Mouse (Mus musculus): ENCODE measurements around the gene Mtrf1.
A peak's percentile ranks its signal among the peaks of the same experiment; 100 is the strongest.
"Not testable (repeated sequence)": the region's sequence is repeated elsewhere in the genome, so short reads cannot be mapped to it uniquely, and the experiment has no call there.

Gene Mtrf1

GRCm38 (mm10) chr14:79397321-79398122 lies at the start of gene Mtrf1:
Gene Mtrf1 (plus strand): TSS chr14:79397772.
- peak; percentile 56 to 72 for DNase-seq (ENCODE audit: low spot score in 2 of 2)

GRCm38 (mm10) chr14:79358055-79358454 lies 39.5 kb upstream of the Mtrf1 start:
- DNase-seq (ENCODE audit: low spot score in 2 of 2): no peak

GRCm38 (mm10) chr14:79377041-79377440 lies 20.5 kb upstream of the Mtrf1 start:
- DNase-seq (ENCODE audit: low spot score in 2 of 2): no peak

- DNase-seq (ENCODE audit: low spot score in 2 of 2): no peak
Observed at GRCm38 (mm10) chr14:79383120-79383519, 14.5 kb upstream of the Mtrf1 start.

- no peak for DNase-seq (ENCODE audit: low spot score in 2 of 2)
Observed at GRCm38 (mm10) chr14:79388304-79388703, 9.3 kb upstream of the Mtrf1 start.

- peak in 1 of 2 experiments; percentile 21 for DNase-seq (ENCODE audit: low spot score in 2 of 2)
Observed at GRCm38 (mm10) chr14:79389438-79390264, 7.9 kb upstream of the Mtrf1 start.

- DNase-seq (ENCODE audit: low spot score in 2 of 2): peak; percentile 96 to 97
Observed at GRCm38 (mm10) chr14:79390265-79390926, 7.2 kb upstream of the Mtrf1 start, which contains the start of gene Naa16. Gene Naa16 (minus strand): TSS chr14:79390778.

GRCm38 (mm10) chr14:79393289-79393688 lies 4.3 kb upstream of the Mtrf1 start:
- no peak for DNase-seq (ENCODE audit: low spot score in 2 of 2)

- peak; percentile 46 to 64 for DNase-seq (ENCODE audit: low spot score in 2 of 2)
Observed at GRCm38 (mm10) chr14:79394564-79394963, 3.0 kb upstream of the Mtrf1 start.

GRCm38 (mm10) chr14:79407641-79408040 lies 10.1 kb downstream of the Mtrf1 start:
- no peak for DNase-seq (ENCODE audit: low spot score in 2 of 2)

GRCm38 (mm10) chr14:79409278-79409830 lies 11.8 kb downstream of the Mtrf1 start:
- DNase-seq (ENCODE audit: low spot score in 2 of 2): no peak

GRCm38 (mm10) chr14:79410662-79411061 lies 13.1 kb downstream of the Mtrf1 start:
- DNase-seq (ENCODE audit: low spot score in 2 of 2): no peak

GRCm38 (mm10) chr14:79413121-79413520 lies 15.5 kb downstream of the Mtrf1 start:
- no peak for DNase-seq (ENCODE audit: low spot score in 2 of 2)

- DNase-seq (ENCODE audit: low spot score in 2 of 2): no peak
Observed at GRCm38 (mm10) chr14:79420083-79420685, 22.6 kb downstream of the Mtrf1 start.

- peak; percentile 92 to 96 for DNase-seq (ENCODE audit: low spot score in 2 of 2)
Observed at GRCm38 (mm10) chr14:79425979-79426729, 28.6 kb downstream of the Mtrf1 start, which contains the start of gene Kbtbd7. Gene Kbtbd7 (plus strand): TSS chr14:79426511.

- not testable (repeated sequence) for DNase-seq (ENCODE audit: low spot score in 2 of 2)
Observed at GRCm38 (mm10) chr14:79426730-79427365, 29.3 kb downstream of the Mtrf1 start.

GRCm38 (mm10) chr14:79434068-79434467 lies 36.5 kb downstream of the Mtrf1 start:
- DNase-seq (ENCODE audit: low spot score in 2 of 2): no peak

GRCm38 (mm10) chr14:79440655-79441054 lies 43.1 kb downstream of the Mtrf1 start:
- DNase-seq (ENCODE audit: low spot score in 2 of 2): peak in 1 of 2 experiments; percentile 30

GRCm38 (mm10) chr14:79441441-79441840 lies 43.9 kb downstream of the Mtrf1 start:
- DNase-seq (ENCODE audit: low spot score in 2 of 2): no peak

- DNase-seq (ENCODE audit: low spot score in 2 of 2): no peak
Observed at GRCm38 (mm10) chr14:79444601-79445000, 47.0 kb downstream of the Mtrf1 start.

Data from spleen, postnatal 10 days (tissue).